Mouse (Mus musculus) stomach, embryonic 14.5 days (tissue): Measurements from ENCODE around the gene Zfp609. TPM values are rescaled to one million over a fixed set of nuclear protein-coding genes. Genes with fewer than 3 reads are reported as not detected.

Experiments
- ATAC-seq: fragments of 200-750 bp; cut with Nextera tagmentation; 2 replicates; pipeline ENCODE4 v1.8.0; 2017; ENCODE audit warnings: low read depth, moderate TSS enrichment; ENCODE audit not compliant: insufficient number of reproducible peaks, insufficient read depth, low FRiP score
- H3K27ac ChIP-seq: fragments of 300-500 bp; sonication (generic); 2 replicates; pipeline ENCODE4 v1.5.1; 2014; ENCODE audit warnings: mild to moderate bottlenecking, low read length, moderate library complexity, mixed read lengths
- H3K27me3 ChIP-seq: fragments of 300-500 bp; sonication (generic); 2 replicates; pipeline ENCODE4 v1.6.1; 2014; ENCODE audit warnings: low read length, control low read depth, mixed read lengths; ENCODE audit not compliant: control insufficient read depth, insufficient read depth
- H3K36me3 ChIP-seq: fragments of 300-500 bp; sonication (generic); 2 replicates; pipeline ENCODE4 v1.6.1; 2014; ENCODE audit warnings: mild to moderate bottlenecking, control low read depth, low read length, moderate library complexity, mixed read lengths; ENCODE audit not compliant: control insufficient read depth, insufficient read depth
- H3K4me1 ChIP-seq: fragments of 300-500 bp; sonication (generic); 2 replicates; pipeline ENCODE4 v1.6.1; 2014; ENCODE audit warnings: low read length, control low read depth, mixed read lengths; ENCODE audit not compliant: control insufficient read depth, insufficient read depth
- H3K4me2 ChIP-seq: fragments of 300-500 bp; sonication (generic); replicated peaks from 2 replicates; pipeline ENCODE4 v1.6.1; 2014; ENCODE audit warnings: low read depth, low read length, control low read depth
- H3K4me3 ChIP-seq: fragments of 300-500 bp; sonication (generic); 2 replicates; pipeline ENCODE4 v1.5.1; 2014; ENCODE audit warnings: low read depth, low read length, control low read depth
- H3K9ac ChIP-seq: fragments of 300-500 bp; sonication (generic); replicated peaks from 2 replicates; pipeline ENCODE4 v1.6.1; 2014; ENCODE audit warnings: low read depth, mild to moderate bottlenecking, control low read depth, low read length, moderate library complexity, mixed read lengths
- H3K9me3 ChIP-seq: fragments of 300-500 bp; sonication (generic); 2 replicates; pipeline ENCODE4 v1.6.1; 2016; ENCODE audit warnings: low read depth, low read length, control low read depth; ENCODE audit not compliant: control insufficient read depth
- WGBS: fragments of 180-500 bp; shearing (Covaris S2); extraction: QIAGEN DNeasy Blood & Tissue Kit; methylation state at CpG from one replicate; pipeline ENCODE4 v1.1.7; 2014; 5-methylcytosine and 5-hydroxymethylcytosine counted together
- polyA plus RNA-seq: library from polyadenylated mRNA; unstranded; fragments of >200 nt; fragmentation: Nextera tagmentation; extraction: Ambion mirVana; gene quantifications from 2 replicates; pipeline ENCODE4 v1.2.1, GENCODE M21; 2014

The Zfp609 gene
- polyA plus RNA-seq, 1 experiment from 2014 or later = 8.7 TPM

DNA sequence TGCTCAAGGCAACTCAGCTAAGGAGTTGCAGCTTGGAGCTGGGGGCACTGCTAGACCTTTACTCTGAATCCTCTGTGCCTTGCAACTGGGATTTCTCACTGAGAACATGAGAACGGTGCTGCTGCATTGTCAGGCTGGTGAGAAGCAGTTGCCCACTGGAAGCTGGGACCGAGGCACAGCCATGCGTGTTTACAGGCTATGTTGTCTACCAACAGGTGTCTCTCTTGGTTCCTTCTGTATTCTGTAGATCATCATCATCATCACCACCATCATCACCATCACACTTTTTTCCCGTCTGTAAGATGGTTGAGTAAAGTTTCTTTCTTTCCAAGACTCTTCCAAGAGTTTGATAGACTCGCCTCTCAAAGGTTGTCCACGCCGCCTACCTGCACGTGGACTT, 159.7 kb downstream of the Zfp609 start, which contains the start of gene Oaz2:
Gene Oaz2, plus strand, starts transcription at position 301 of the 400 bp plus-strand sequence.
- ATAC-seq = no peak
- 0 out of 2 replicates have a peak, but pooled peaks cover 1% of the 10 kb centered on the region for H3K4me1 ChIP-seq
- H3K36me3 ChIP-seq = no peaks in the 10 kb centered on the region
- H3K9me3 ChIP-seq = no peaks in the 10 kb centered on the region
- no peak within 1 kb of the TSS for H3K27ac ChIP-seq
- H3K4me2 ChIP-seq = no peak within 1 kb of the TSS
- no peak within 1 kb of the TSS for H3K9ac ChIP-seq
- WGBS = 93% methylated on average over 8 of the region's 8 CpGs
- H3K4me3 ChIP-seq = no peak within 1 kb of the TSS
- H3K27me3 ChIP-seq = no peaks in the 10 kb centered on the region

DNA sequence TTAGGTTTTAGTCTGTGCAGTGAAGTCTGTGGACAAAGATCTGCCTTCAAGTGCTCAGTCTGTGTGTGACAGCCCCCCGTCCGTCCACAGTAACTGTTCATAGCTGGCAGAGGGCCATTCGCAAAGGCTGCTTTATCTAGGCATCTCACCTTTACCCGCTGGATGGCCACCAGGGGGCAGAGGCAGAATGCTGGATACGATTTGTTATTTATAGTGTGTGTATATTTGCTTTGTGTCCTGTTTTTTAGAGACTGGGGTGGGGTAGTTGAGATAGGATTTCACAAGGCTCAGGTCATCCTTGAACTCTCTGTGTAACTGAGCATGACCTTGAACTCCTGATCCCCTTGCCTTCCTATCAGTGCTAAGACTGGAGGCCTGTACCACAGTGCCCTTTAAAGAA, 161.3 kb downstream of the Zfp609 start:
- Histone ChIP-seq H3K9ac (no peak overlapping the region), H3K27ac (no peak overlapping the region), H3K9me3 (no peaks in the 10 kb centered on the region), H3K4me1 (no peaks in the 10 kb centered on the region), H3K4me3 (no peak overlapping the region), H3K36me3 (no peaks in the 10 kb centered on the region), H3K4me2 (no peak overlapping the region), H3K27me3 (no peaks in the 10 kb centered on the region)
- 0 out of 2 replicates have a peak, but pooled peaks have one; percentile 42 for ATAC-seq
- WGBS = 19% methylated on average over 5 of the region's 5 CpGs

DNA sequence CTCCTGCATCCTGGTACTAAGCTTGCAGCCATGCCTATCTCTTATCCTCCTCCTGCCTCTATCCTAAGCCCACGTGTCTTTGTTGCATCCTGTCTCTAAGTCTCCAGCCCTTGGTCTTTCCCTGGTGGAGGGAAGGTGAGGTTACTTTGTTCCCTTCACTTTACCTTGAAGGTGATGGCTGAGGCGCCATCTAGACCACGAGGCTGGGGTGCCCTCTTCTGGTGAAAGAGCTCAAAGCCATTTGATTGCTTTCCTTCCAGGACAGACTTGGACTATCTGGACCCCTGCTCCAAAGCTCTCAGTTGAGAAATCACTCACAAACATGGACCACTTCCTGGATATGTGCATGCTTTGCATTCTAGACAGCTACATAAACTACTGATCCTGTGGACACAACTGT, 163.2 kb downstream of the Zfp609 start:
- H3K9me3 ChIP-seq = no peaks in the 10 kb centered on the region
- ATAC-seq = no peak
- H3K27me3 ChIP-seq = no peaks in the 10 kb centered on the region
- no peak overlapping the region for H3K27ac ChIP-seq
- no peaks in the 10 kb centered on the region for H3K36me3 ChIP-seq
- no peak overlapping the region for H3K4me3 ChIP-seq
- no peak overlapping the region for H3K9ac ChIP-seq
- no peak overlapping the region for H3K4me2 ChIP-seq
- 2% methylated on average over 3 of the region's 3 CpGs for WGBS
- 0 out of 2 replicates have a peak, but pooled peaks cover 4% of the 10 kb centered on the region for H3K4me1 ChIP-seq

DNA sequence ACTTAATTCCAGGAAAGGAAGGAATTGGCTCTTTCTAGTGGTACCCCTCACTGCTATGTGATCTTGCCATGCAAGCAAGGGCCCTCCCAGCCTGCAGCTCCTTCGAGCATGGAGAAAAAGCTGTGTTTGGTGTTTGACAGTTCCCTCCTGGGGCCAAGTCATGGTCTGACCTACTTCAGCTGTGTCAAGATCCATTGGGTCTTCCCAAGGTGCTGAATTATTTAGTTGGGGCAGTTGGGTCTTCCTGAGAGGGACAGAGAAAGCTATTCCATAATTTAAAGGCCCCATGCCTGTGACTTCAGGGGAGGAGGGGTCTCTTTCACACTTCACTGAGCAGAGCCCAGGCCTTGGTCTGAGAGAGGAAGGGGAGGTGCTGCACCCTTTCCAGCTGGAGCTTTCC, 165.9 kb downstream of the Zfp609 start:
- H3K27me3 ChIP-seq = no peaks in the 10 kb centered on the region
- no peak overlapping the region for H3K27ac ChIP-seq
- H3K4me3 ChIP-seq = no peak overlapping the region
- H3K4me2 ChIP-seq = no peak overlapping the region
- 55% methylated on average over 1 of the region's 1 CpGs for WGBS
- H3K36me3 ChIP-seq = no peaks in the 10 kb centered on the region
- H3K9ac ChIP-seq = no peak overlapping the region
- H3K4me1 ChIP-seq = 0 out of 2 replicates have a peak, but pooled peaks cover 4% of the 10 kb centered on the region
- ATAC-seq = no peak
- H3K9me3 ChIP-seq = no peaks in the 10 kb centered on the region

DNA sequence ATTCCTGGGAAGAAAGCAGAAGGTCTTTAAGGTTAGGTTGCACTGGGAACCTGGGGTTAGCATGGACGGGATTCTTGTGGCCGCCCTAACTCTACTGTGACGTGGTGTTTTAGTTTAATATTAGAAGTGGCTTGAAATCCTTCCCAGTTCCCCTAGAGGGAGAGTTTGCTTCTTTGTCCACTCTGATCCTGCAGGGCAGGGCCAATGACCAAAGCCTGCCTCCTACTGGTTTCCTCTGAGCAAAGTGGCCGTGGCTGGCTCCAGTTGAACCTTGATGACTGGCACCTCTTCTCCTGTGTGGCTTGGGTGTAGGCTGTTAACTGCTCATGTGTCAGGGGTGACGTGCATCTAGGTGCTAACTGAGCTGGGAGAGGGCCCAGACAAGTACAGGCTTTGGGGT, 166.3 kb downstream of the Zfp609 start:
- no peak overlapping the region for H3K27ac ChIP-seq
- H3K9me3 ChIP-seq = no peaks in the 10 kb centered on the region
- WGBS = 69% methylated on average over 5 of the region's 5 CpGs
- H3K27me3 ChIP-seq = no peaks in the 10 kb centered on the region
- H3K36me3 ChIP-seq = no peaks in the 10 kb centered on the region
- H3K4me3 ChIP-seq = no peak overlapping the region
- ATAC-seq = no peak
- H3K9ac ChIP-seq = no peak overlapping the region
- H3K4me2 ChIP-seq = no peak overlapping the region
- 0 out of 2 replicates have a peak, but pooled peaks cover 4% of the 10 kb centered on the region for H3K4me1 ChIP-seq

DNA sequence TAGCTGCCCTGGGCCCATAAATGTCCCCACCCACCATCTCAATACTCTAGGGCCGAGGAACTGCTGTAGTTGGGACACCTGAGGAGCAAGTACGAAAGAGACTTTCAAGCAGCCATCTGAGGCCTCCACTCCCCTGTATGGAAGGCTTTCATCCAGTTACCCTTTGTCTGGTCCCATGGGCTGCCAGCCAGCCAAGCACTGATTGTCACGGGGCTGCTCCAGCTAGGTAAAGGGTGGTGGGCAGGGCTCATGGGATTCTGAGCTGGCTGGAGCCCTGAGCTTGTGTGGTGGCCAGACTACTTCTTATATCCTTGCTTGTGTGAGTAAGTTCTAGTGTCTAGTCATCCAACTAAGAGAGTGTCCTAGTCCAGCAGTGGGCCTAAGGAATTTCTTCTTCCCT, 170.1 kb downstream of the Zfp609 start:
- H3K9me3 ChIP-seq = no peaks in the 10 kb centered on the region
- no peaks in the 10 kb centered on the region for H3K36me3 ChIP-seq
- 87% methylated on average over 3 of the region's 3 CpGs for WGBS
- no peak overlapping the region for H3K4me3 ChIP-seq
- H3K4me1 ChIP-seq = 0 out of 2 replicates have a peak, but pooled peaks cover 4% of the 10 kb centered on the region
- ATAC-seq = no peak
- no peaks in the 10 kb centered on the region for H3K27me3 ChIP-seq
- no peak overlapping the region for H3K4me2 ChIP-seq
- no peak overlapping the region for H3K27ac ChIP-seq
- no peak overlapping the region for H3K9ac ChIP-seq

DNA sequence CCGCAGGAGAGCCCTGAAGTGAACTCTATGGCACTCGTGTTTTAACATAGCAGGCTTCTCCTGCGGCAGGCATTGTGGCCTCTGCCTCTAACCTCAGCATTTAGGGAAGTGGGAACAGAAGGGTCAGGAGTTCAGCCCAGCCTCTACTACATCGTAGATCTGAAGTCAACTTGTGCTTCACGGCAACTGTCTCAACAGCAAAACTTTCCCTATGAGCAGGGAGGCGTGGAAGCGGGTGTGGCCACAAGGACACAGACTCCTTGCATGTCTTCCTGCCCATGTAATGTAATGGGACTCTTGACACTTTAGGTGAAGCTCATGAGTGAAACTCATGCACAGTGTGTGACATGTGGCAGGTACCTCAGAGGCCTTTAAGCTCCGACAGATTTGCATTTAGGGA, 171.8 kb downstream of the Zfp609 start:
- 77% methylated on average over 8 of the region's 8 CpGs for WGBS
- ATAC-seq = no peak
- H3K27ac ChIP-seq = no peak overlapping the region
- H3K9ac ChIP-seq = no peak overlapping the region
- H3K9me3 ChIP-seq = no peaks in the 10 kb centered on the region
- H3K4me2 ChIP-seq = no peak overlapping the region
- no peak overlapping the region for H3K4me3 ChIP-seq
- no peaks in the 10 kb centered on the region for H3K36me3 ChIP-seq
- H3K27me3 ChIP-seq = no peaks in the 10 kb centered on the region
- 0 out of 2 replicates have a peak, but pooled peaks cover 4% of the 10 kb centered on the region for H3K4me1 ChIP-seq

DNA sequence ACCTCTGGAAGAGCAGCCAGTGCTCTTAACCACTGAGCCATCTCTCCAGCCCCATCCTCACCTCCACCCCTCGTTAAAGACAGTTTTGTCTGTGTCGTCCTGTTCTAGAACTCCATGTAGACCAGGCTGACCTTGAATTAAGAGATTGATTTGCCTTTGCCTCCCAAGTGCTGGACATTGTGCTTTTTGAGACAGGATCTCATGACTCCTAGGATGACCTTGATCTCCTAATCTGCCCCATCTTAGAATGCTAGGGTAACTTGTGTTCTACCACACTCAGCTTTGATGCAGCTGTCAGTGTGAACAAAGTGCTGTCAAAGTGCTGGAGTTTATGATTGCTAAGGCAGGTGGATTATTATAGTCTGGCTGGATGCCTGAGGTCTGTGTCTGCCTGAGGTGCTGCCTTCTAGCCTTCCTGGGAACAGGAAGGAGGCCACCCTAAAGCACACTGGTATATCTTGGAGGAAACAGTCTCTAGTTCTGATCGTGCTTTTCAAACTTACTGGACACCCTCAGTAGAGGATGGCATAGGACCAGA, 172.6 kb downstream of the Zfp609 start:
- Histone ChIP-seq H3K27ac (no peak overlapping the region), H3K4me3 (no peak overlapping the region), H3K27me3 (no peaks in the 10 kb centered on the region), H3K4me2 (no peak overlapping the region), H3K9ac (no peak overlapping the region), H3K4me1 (peaks cover 9% of the 10 kb centered on the region), H3K36me3 (no peaks in the 10 kb centered on the region), H3K9me3 (no peaks in the 10 kb centered on the region)
- WGBS = 88% methylated on average over 3 of the region's 3 CpGs
- no peak for ATAC-seq

DNA sequence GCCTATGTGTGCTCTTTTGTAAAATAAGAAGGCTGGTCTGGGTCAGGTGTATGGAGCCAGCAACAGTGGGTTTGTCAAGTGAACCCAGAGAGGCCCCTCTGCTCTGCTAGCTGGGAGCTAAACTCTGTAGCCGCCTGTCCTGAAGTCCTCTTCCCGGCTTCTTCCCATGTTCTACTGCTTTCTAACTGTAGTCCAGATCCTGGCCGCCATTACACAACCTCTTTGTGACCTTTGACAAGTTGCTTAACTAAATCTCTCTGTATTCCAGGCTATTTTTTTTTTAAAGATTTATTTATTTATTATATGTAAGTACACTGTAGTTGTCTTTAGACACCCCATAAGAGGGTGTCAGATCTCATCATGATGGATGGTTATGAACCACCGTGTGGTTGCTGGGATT, 173.6 kb downstream of the Zfp609 start:
- no peaks in the 10 kb centered on the region for H3K9me3 ChIP-seq
- ATAC-seq = no peak
- H3K4me3 ChIP-seq = no peak overlapping the region
- H3K36me3 ChIP-seq = no peaks in the 10 kb centered on the region
- H3K27me3 ChIP-seq = no peaks in the 10 kb centered on the region
- H3K9ac ChIP-seq = no peak overlapping the region
- H3K27ac ChIP-seq = no peak overlapping the region
- no peak overlapping the region for H3K4me2 ChIP-seq
- peaks cover 8% of the 10 kb centered on the region for H3K4me1 ChIP-seq
- 89% methylated on average over 4 of the region's 4 CpGs for WGBS
